Mouse (Mus musculus): ENCODE results near the gene Zfp536. TPM values are rescaled to one million over a fixed set of nuclear protein-coding genes. Genes with fewer than 3 reads are reported as not detected.

Gene Zfp536
- total RNA-seq, 2 experiments from 2014 or later = 10.6 to 13.3 TPM

GRCm38 (mm10) chr7:37484946-37485345 is 288.5 kb downstream of the Zfp536 start:
- DNase-seq = no peak
- intact Hi-C loops (cut with DNase I) = no loop called here

- intact Hi-C loops (cut with DNase I) = no loop called here
- no peak for DNase-seq
These were observed 290.9 kb downstream of the Zfp536 start for GRCm38 (mm10) chr7:37482564-37482963.

GRCm38 (mm10) chr7:37481165-37481564 is 292.3 kb downstream of the Zfp536 start:
- intact Hi-C loops (cut with DNase I) = no loop called here
- DNase-seq = no peak

- intact Hi-C loops (cut with DNase I) = no loop called here
- DNase-seq = no peak
These were observed 296.1 kb downstream of the Zfp536 start for GRCm38 (mm10) chr7:37477309-37477708.

GRCm38 (mm10) chr7:37475485-37475884 is 298.0 kb downstream of the Zfp536 start:
- intact Hi-C loops (cut with DNase I) = no loop called here
- DNase-seq = no peak

- no peak for DNase-seq
- intact Hi-C loops (cut with DNase I) = no loop called here
These were observed 299.2 kb downstream of the Zfp536 start for GRCm38 (mm10) chr7:37474284-37474683.

GRCm38 (mm10) chr7:37473311-37474084 is 299.9 kb downstream of the Zfp536 start:
- intact Hi-C loops (cut with DNase I) = no loop called here
- no peak for DNase-seq

GRCm38 (mm10) chr7:37471726-37472125 is 301.7 kb downstream of the Zfp536 start:
- intact Hi-C loops (cut with DNase I) = no loop called here
- no peak for DNase-seq

GRCm38 (mm10) chr7:37466477-37467243 is 306.8 kb downstream of the Zfp536 start:
- DNase-seq = no peak
- intact Hi-C loops (cut with DNase I) = no loop called here

GRCm38 (mm10) chr7:37464186-37464721 is 309.2 kb downstream of the Zfp536 start:
- no peak for DNase-seq
- intact Hi-C loops (cut with DNase I) = no loop called here

- intact Hi-C loops (cut with DNase I) = no loop called here
- no peak for DNase-seq
These were observed 325.9 kb downstream of the Zfp536 start for GRCm38 (mm10) chr7:37447523-37447922.

GRCm38 (mm10) chr7:37439912-37440311 is 333.5 kb downstream of the Zfp536 start:
- no peak for DNase-seq
- intact Hi-C loops (cut with DNase I) = no loop called here

- no peak for DNase-seq
- intact Hi-C loops (cut with DNase I) = no loop called here
These were observed 334.2 kb downstream of the Zfp536 start for GRCm38 (mm10) chr7:37439117-37439844.

- intact Hi-C loops (cut with DNase I) = no loop called here
- no peak for DNase-seq
These were observed 335.6 kb downstream of the Zfp536 start for GRCm38 (mm10) chr7:37437887-37438286.

GRCm38 (mm10) chr7:37433156-37433555 is 340.3 kb downstream of the Zfp536 start:
- intact Hi-C loops (cut with DNase I) = no loop called here

GRCm38 (mm10) chr7:37431471-37431870 is 342.0 kb downstream of the Zfp536 start:
- no peak for DNase-seq
- intact Hi-C loops (cut with DNase I) = no loop called here

More at GRCm38 (mm10) chr7:37433156-37433555, 340.3 kb downstream of the Zfp536 start:
- no peak for DNase-seq

GRCm38 (mm10) chr7:37426061-37426460 is 347.4 kb downstream of the Zfp536 start:
- no peak for DNase-seq
- intact Hi-C loops (cut with DNase I) = no loop called here

GRCm38 (mm10) chr7:37422966-37423365 is 350.5 kb downstream of the Zfp536 start:
- intact Hi-C loops (cut with DNase I) = no loop called here
- no peak for DNase-seq
